Mouse (Mus musculus) forebrain, embryonic 12.5 days (tissue): ENCODE data around the gene Arhgap42. TPM values are rescaled to one million over a fixed set of nuclear protein-coding genes. Genes with fewer than 3 reads are reported as not detected.

Experiments
- ATAC-seq: fragments of 200-750 bp; cut with Nextera tagmentation; 2 replicates; pipeline ENCODE4 v1.8.0; 2017; ENCODE audit warnings: moderate TSS enrichment; ENCODE audit not compliant: low FRiP score
- H3K27ac ChIP-seq: fragments of 300-500 bp; sonication (generic); 2 replicates; pipeline ENCODE4 v1.5.1; 2016; ENCODE audit warnings: mild to moderate bottlenecking
- H3K27me3 ChIP-seq: fragments of 300-500 bp; sonication (generic); 2 replicates; pipeline ENCODE4 v1.6.1; 2016; ENCODE audit warnings: mild to moderate bottlenecking
- H3K36me3 ChIP-seq: fragments of 300-500 bp; sonication (generic); replicated peaks from 2 replicates; pipeline ENCODE4 v1.6.1; 2016; ENCODE audit warnings: mild to moderate bottlenecking
- H3K4me1 ChIP-seq: fragments of 300-500 bp; sonication (generic); 2 replicates; pipeline ENCODE4 v1.6.1; 2016
- H3K4me2 ChIP-seq: fragments of 300-500 bp; sonication (generic); 2 replicates; pipeline ENCODE4 v1.6.1; 2016; ENCODE audit warnings: mild to moderate bottlenecking, moderate library complexity
- H3K4me3 ChIP-seq: fragments of 300-500 bp; sonication (generic); replicated peaks from 2 replicates; pipeline ENCODE4 v1.5.1; 2016; ENCODE audit warnings: mild to moderate bottlenecking
- H3K9ac ChIP-seq: fragments of 300-500 bp; sonication (generic); 2 replicates; pipeline ENCODE4 v1.6.1; 2016; ENCODE audit warnings: mild to moderate bottlenecking
- H3K9me3 ChIP-seq: fragments of 300-500 bp; sonication (generic); 2 replicates; pipeline ENCODE4 v1.6.1; 2016
- WGBS: fragments of 180-500 bp; shearing (Covaris S2); methylation state at CpG from one replicate; pipeline ENCODE4 v1.1.7; 2016; 5-methylcytosine and 5-hydroxymethylcytosine counted together
- polyA plus RNA-seq: library from polyadenylated mRNA; unstranded; fragments of >200 nt; fragmentation: Nextera tagmentation; extraction: Ambion mirVana; gene quantifications from 2 replicates; pipeline ENCODE4 v1.2.1, GENCODE M21; 2016

The Arhgap42 gene
- polyA plus RNA-seq, 1 experiment from 2014 or later = 26.0 TPM

GRCm38 (mm10) chr9:9049202-9049601, 189.7 kb downstream of the Arhgap42 start:
- Histone ChIP-seq H3K9ac (no peak overlapping the region), H3K36me3 (no peaks in the 10 kb centered on the region), H3K4me1 (no peaks in the 10 kb centered on the region), H3K4me3 (no peak overlapping the region), H3K27me3 (no peaks in the 10 kb centered on the region), H3K4me2 (no peak overlapping the region), H3K27ac (no peak overlapping the region), H3K9me3 (no peaks in the 10 kb centered on the region)
- WGBS = 49% methylated on average over 3 of the region's 3 CpGs
- no peak for ATAC-seq

GRCm38 (mm10) chr9:9041009-9041408, 197.9 kb downstream of the Arhgap42 start:
- H3K27ac ChIP-seq = no peak overlapping the region
- no peaks in the 10 kb centered on the region for H3K27me3 ChIP-seq
- no peaks in the 10 kb centered on the region for H3K4me1 ChIP-seq
- H3K4me3 ChIP-seq = no peak overlapping the region
- ATAC-seq = no peak
- H3K4me2 ChIP-seq = no peak overlapping the region
- 94% methylated on average over 7 of the region's 7 CpGs for WGBS
- H3K36me3 ChIP-seq = no peaks in the 10 kb centered on the region
- no peaks in the 10 kb centered on the region for H3K9me3 ChIP-seq
- H3K9ac ChIP-seq = no peak overlapping the region

DNA sequence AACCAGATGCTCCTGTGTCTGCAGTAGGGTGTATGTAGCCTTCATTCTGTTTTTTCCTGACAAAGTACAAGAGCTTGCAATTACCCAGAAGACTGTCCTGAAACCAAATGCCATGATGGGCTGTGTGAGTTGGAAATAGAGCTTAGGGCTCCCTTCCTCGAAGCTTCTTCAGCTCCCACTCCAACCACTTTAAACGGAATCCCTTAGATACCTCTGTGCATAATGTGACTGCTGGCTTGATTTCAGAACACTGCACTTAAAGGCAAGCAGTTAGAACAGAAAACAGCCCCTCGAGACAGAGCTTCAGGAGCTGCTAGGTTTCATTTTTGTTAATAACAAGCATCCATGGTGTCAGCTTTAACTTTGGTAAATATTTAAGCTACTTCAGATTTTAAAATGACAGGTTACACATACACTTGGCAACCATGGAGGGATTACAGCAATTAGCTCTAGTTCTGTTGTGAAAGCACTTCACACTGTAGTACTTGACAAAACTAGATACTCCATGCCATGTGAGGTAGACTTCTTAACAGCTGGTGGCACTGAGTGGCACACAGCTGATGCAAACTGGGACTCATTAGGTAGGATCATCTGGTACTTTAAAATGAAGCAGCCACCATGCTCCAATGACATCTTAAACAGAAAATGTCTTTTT, 201.8 kb downstream of the Arhgap42 start:
- Histone ChIP-seq H3K9ac (no peak overlapping the region), H3K27me3 (no peaks in the 10 kb centered on the region), H3K9me3 (no peaks in the 10 kb centered on the region), H3K36me3 (no peaks in the 10 kb centered on the region), H3K27ac (no peak overlapping the region), H3K4me1 (no peaks in the 10 kb centered on the region), H3K4me2 (no peak overlapping the region), H3K4me3 (no peak overlapping the region)
- 73% methylated on average over 3 of the region's 3 CpGs for WGBS
- no peak for ATAC-seq

DNA sequence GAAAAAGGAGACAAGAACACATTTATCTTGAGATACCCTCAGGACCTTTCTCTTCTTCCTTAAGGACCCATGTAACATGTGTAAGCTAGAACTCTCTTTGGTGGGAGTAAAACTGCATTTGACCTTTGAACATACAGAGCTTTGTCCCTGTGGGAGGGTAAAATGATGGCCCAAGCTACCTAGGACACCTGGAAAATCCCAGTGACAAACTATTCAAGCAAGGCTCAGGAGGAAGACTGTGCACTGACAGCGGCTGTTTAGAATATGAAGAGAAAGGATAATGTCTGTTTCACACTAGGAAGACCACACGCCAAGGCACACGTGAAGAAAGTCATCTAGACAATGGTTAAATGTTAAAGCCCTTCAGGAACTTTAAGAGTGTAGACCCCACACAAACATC, 211.0 kb downstream of the Arhgap42 start:
- Histone ChIP-seq H3K27me3 (no peaks in the 10 kb centered on the region), H3K4me1 (peaks cover 7% of the 10 kb centered on the region), H3K9me3 (no peaks in the 10 kb centered on the region), H3K9ac (no peak overlapping the region), H3K27ac (no peak overlapping the region), H3K36me3 (no peaks in the 10 kb centered on the region), H3K4me3 (no peak overlapping the region), H3K4me2 (no peak overlapping the region)
- ATAC-seq = no peak
- WGBS = 60% methylated on average over 3 of the region's 3 CpGs

GRCm38 (mm10) chr9:9027445-9027844, 211.5 kb downstream of the Arhgap42 start:
- Histone ChIP-seq H3K4me2 (no peak overlapping the region), H3K27me3 (no peaks in the 10 kb centered on the region), H3K4me1 (peaks cover 7% of the 10 kb centered on the region), H3K4me3 (no peak overlapping the region), H3K9me3 (no peaks in the 10 kb centered on the region), H3K9ac (no peak overlapping the region), H3K36me3 (no peaks in the 10 kb centered on the region), H3K27ac (no peak overlapping the region)
- no peak; the same call in 1 of the 2 replicates for ATAC-seq
- under 1% methylated on average over 5 of the region's 5 CpGs for WGBS

- H3K27ac ChIP-seq = no peak overlapping the region
- no peak overlapping the region for H3K4me2 ChIP-seq
- H3K4me1 ChIP-seq = no peaks in the 10 kb centered on the region
- H3K27me3 ChIP-seq = no peaks in the 10 kb centered on the region
- no peaks in the 10 kb centered on the region for H3K9me3 ChIP-seq
- no peak overlapping the region for H3K9ac ChIP-seq
- H3K36me3 ChIP-seq = no peaks in the 10 kb centered on the region
- no peak for ATAC-seq
- 96% methylated on average over 2 of the region's 2 CpGs for WGBS
- no peak overlapping the region for H3K4me3 ChIP-seq
Measured at GRCm38 (mm10) chr9:9015108-9015507, 223.8 kb downstream of the Arhgap42 start.

DNA sequence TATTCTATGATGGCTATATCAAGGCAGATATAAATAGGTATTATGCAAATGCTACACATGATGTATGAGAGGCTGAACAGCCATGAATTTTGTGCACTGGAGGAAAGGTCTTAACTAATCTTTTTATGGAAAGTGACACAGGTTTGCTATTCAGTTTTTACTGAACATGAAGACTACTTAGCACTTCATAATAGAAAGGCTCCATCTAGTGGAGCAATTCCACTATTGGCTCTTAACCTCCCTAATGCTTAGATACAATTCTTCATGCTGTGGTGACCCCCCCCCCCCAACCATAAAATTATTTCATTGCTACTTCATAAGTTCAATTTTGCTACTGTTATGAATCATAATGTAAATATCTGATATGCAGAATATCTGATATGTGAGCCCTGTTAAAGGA, 237.7 kb downstream of the Arhgap42 start:
- Histone ChIP-seq H3K27ac (no peak overlapping the region), H3K4me2 (no peak overlapping the region), H3K9me3 (no peaks in the 10 kb centered on the region), H3K4me3 (no peak overlapping the region), H3K9ac (no peak overlapping the region), H3K4me1 (no peaks in the 10 kb centered on the region), H3K36me3 (peaks cover 10% of the 10 kb centered on the region; the same call in 1 of the 2 replicates), H3K27me3 (no peaks in the 10 kb centered on the region)
- ATAC-seq = no peak

GRCm38 (mm10) chr9:8996494-8996893, 242.4 kb downstream of the Arhgap42 start:
- H3K27me3 ChIP-seq = no peaks in the 10 kb centered on the region
- H3K4me3 ChIP-seq = no peak overlapping the region
- H3K4me2 ChIP-seq = no peak overlapping the region
- H3K27ac ChIP-seq = no peak overlapping the region
- WGBS = 85% methylated on average over 2 of the region's 2 CpGs
- no peaks in the 10 kb centered on the region for H3K4me1 ChIP-seq
- H3K36me3 ChIP-seq = 0 out of 2 replicates have a peak, but pooled peaks cover 2% of the 10 kb centered on the region
- no peak overlapping the region for H3K9ac ChIP-seq
- no peaks in the 10 kb centered on the region for H3K9me3 ChIP-seq
- no peak for ATAC-seq

GRCm38 (mm10) chr9:8982315-8982714, 256.6 kb downstream of the Arhgap42 start:
- H3K9ac ChIP-seq = no peak overlapping the region
- H3K36me3 ChIP-seq = no peaks in the 10 kb centered on the region
- H3K27me3 ChIP-seq = no peaks in the 10 kb centered on the region
- WGBS = 78% methylated on average over 3 of the region's 3 CpGs
- no peak for ATAC-seq
- no peak overlapping the region for H3K27ac ChIP-seq
- H3K4me3 ChIP-seq = no peak overlapping the region
- H3K4me1 ChIP-seq = no peaks in the 10 kb centered on the region
- H3K9me3 ChIP-seq = no peaks in the 10 kb centered on the region
- no peak overlapping the region for H3K4me2 ChIP-seq

DNA sequence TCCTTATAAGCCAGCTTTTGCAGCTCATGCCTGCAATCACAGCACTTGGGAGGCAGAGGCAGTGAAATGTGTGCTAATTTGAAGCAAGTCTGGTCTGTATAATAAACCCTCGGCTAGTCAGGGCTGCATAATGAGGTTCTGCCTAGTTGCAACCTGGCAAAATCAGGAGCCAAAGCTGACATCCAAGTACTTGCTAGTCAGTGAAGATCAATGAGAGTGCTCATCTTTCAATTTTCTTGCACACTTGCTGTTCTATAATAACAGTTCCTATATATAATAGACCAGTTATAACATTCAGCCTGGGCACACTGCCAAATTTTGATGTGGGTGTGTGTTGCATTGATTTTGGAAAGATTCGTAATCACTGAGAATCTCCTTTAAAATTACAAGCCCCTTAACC, 261.1 kb downstream of the Arhgap42 start:
- no peaks in the 10 kb centered on the region for H3K9me3 ChIP-seq
- H3K9ac ChIP-seq = no peak overlapping the region
- H3K4me3 ChIP-seq = no peak overlapping the region
- peak; percentile 36; the same call in 1 of the 2 replicates for ATAC-seq
- H3K36me3 ChIP-seq = no peaks in the 10 kb centered on the region
- H3K4me1 ChIP-seq = no peaks in the 10 kb centered on the region
- H3K27me3 ChIP-seq = no peaks in the 10 kb centered on the region
- 50% methylated on average over 2 of the region's 2 CpGs for WGBS
- H3K27ac ChIP-seq = no peak overlapping the region
- H3K4me2 ChIP-seq = no peak overlapping the region

DNA sequence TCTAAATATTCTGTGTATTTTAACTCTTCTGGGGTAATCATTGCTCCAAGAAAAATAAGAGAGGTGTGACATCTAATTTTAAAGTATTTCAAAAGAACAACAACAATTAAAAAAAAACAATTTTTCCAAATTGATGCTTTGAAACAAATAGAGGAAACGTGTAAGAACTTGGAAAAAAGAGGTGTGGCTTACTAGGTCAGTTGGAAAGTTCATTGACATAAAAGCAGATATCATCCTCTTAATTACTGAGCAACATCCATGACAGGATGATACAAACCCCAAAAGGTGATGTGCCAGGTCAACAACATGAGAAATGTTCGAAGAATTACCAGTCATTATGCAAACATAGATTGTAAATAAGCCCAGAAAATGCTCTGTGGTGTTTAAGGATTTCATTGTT, 267.4 kb downstream of the Arhgap42 start, which contains the start of gene Gm16485:
Gm16485 (plus strand) TSS at position 301 of the 400 bp plus-strand sequence.
- Histone ChIP-seq H3K4me2 (no peak within 1 kb of the TSS), H3K27ac (no peak within 1 kb of the TSS), H3K9me3 (no peaks in the 10 kb centered on the region), H3K9ac (no peak within 1 kb of the TSS), H3K27me3 (no peaks in the 10 kb centered on the region), H3K4me1 (no peaks in the 10 kb centered on the region), H3K4me3 (no peak within 1 kb of the TSS), H3K36me3 (no peaks in the 10 kb centered on the region)
- ATAC-seq = no peak
- WGBS = 85% methylated on average over 2 of the region's 2 CpGs

DNA sequence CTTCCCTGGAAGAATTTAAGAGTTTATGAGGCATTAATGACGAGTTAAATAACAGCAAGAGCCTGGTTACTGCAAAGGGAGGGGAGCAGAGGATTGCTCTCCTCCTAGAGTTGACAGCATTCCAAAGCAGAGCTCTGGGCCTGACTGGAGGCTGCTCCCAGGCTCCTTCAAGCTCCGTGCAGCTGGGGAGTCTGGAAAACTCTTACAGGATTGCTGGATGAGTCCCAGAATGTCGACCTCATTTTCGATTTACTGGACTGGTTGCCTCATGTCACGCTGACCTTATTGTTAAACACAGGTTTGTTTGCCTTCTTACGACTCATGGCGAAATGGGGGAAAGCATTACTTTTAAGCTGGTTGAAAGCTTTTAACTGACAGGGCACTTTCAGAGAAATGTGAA, 268.7 kb downstream of the Arhgap42 start:
- ATAC-seq = no peak
- H3K4me3 ChIP-seq = no peak overlapping the region
- no peak overlapping the region for H3K9ac ChIP-seq
- 72% methylated on average over 7 of the region's 7 CpGs for WGBS
- H3K4me2 ChIP-seq = no peak overlapping the region
- H3K9me3 ChIP-seq = no peaks in the 10 kb centered on the region
- H3K27ac ChIP-seq = no peak overlapping the region
- H3K4me1 ChIP-seq = no peaks in the 10 kb centered on the region
- H3K27me3 ChIP-seq = no peaks in the 10 kb centered on the region
- H3K36me3 ChIP-seq = no peaks in the 10 kb centered on the region

DNA sequence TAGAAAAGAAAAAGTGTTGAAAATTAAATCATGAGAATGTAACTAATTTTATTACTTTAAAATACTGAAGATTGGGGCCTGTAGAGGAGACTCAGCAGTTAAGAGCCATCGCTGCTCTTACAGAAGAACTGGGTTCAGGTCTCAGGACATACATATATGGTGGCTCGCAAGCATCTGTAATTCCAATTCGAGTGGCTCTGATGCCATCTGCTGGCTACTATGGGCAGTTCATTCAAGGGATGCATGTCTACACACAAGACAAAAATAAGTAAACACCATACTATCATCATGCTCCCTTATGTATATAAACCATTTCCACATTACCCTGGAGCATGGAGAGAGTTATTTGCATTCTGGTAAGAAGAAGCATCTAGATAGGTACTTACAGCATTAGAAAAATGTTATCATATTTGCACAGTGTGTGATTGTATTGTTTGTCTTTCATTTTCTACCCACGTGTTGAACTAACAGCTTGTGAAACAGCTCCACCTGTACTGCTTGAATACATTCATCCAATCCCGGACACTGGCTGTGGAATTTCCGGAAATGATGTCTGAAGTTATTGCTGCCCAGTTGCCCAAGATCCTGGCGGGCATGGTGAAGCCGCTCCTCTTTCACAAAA, 274.3 kb downstream of the Arhgap42 start:
- Histone ChIP-seq H3K9ac (no peak overlapping the region), H3K4me3 (no peak overlapping the region), H3K4me2 (no peak overlapping the region), H3K27me3 (no peaks in the 10 kb centered on the region), H3K4me1 (no peaks in the 10 kb centered on the region), H3K27ac (no peak overlapping the region), H3K36me3 (no peaks in the 10 kb centered on the region), H3K9me3 (no peaks in the 10 kb centered on the region)
- peak; percentile 57; the same call in 1 of the 2 replicates for ATAC-seq
- 70% methylated on average over 8 of the region's 8 CpGs for WGBS
